Mouse (Mus musculus): ENCODE data around the gene Vmn2r104.

- TF ChIP-seq CTCF (conservative IDR thresholded peaks at IDR 0.05 in 1 of 2, IDR thresholded peaks at IDR 0.05 in 1 of 2; ENCODE audit: low read depth in 2 of 2, low read length in 2 of 2) = no peak
- no peak for TF ChIP-seq USF1 (IDR thresholded peaks at IDR 0.05; ENCODE audit: low read depth, low read length)
- no peak for TF ChIP-seq ZNF384 (IDR thresholded peaks at IDR 0.05; ENCODE audit: low read depth, low read length)
Measured at GRCm38 (mm10) chr17:20048236-20048635, at the start of gene Vmn2r104.

Measured in CH12.LX (cell line).